Mouse (Mus musculus) forebrain, embryonic 14.5 days (tissue): ENCODE measurements around the gene Atp23. TPM values are rescaled to one million over a fixed set of nuclear protein-coding genes. Genes with fewer than 3 reads are reported as not detected.

ENCODE experiments used
- ATAC-seq: fragments of 200-750 bp; cut with Nextera tagmentation; 2 replicates; pipeline ENCODE4 v1.8.0; 2017; ENCODE audit warnings: mild to moderate bottlenecking, moderate library complexity
- DNase-seq: peaks from one replicate; pipeline ENCODE4 v3.0.0-alpha.2; 2015; ENCODE audit warnings: low spot score
- H3K27ac ChIP-seq: fragments of 300-500 bp; sonication (generic); 2 replicates; pipeline ENCODE4 v1.5.1; 2014; ENCODE audit warnings: low read depth, mild to moderate bottlenecking, control low read depth, low read length, moderate library complexity
- H3K27me3 ChIP-seq: fragments of 300-500 bp; sonication (generic); replicated peaks from 2 replicates; pipeline ENCODE4 v1.6.1; 2014; ENCODE audit warnings: low read length, control low read depth, mixed read lengths; ENCODE audit not compliant: control insufficient read depth, insufficient read depth
- H3K36me3 ChIP-seq: fragments of 300-500 bp; sonication (generic); 2 replicates; pipeline ENCODE4 v1.6.1; 2014; ENCODE audit warnings: low read length, control low read depth; ENCODE audit not compliant: control insufficient read depth, insufficient read depth
- H3K4me1 ChIP-seq: fragments of 300-500 bp; sonication (generic); 2 replicates; pipeline ENCODE4 v1.6.1; 2014; ENCODE audit warnings: antibody characterized with exemption, low read length, control low read depth; ENCODE audit not compliant: control insufficient read depth, insufficient read depth
- H3K4me2 ChIP-seq: fragments of 300-500 bp; sonication (generic); 2 replicates; pipeline ENCODE4 v1.6.1; 2014; ENCODE audit warnings: mild to moderate bottlenecking, control low read depth, low read length
- H3K4me3 ChIP-seq: fragments of 300-500 bp; sonication (generic); 2 replicates; pipeline ENCODE4 v1.5.1; 2014; ENCODE audit warnings: low read depth, low read length, control low read depth
- H3K9ac ChIP-seq: fragments of 300-500 bp; sonication (generic); 2 replicates; pipeline ENCODE4 v1.6.1; 2014; ENCODE audit warnings: mild to moderate bottlenecking, low read length, control low read depth, moderate library complexity
- H3K9me3 ChIP-seq: fragments of 300-500 bp; sonication (generic); replicated peaks from 2 replicates; pipeline ENCODE4 v1.6.1; 2016; ENCODE audit warnings: low read length, control low read depth, mixed read lengths; ENCODE audit not compliant: control insufficient read depth
- WGBS: fragments of 180-500 bp; shearing (Covaris S2); extraction: QIAGEN DNeasy Blood & Tissue Kit; methylation state at CpG from one replicate; pipeline ENCODE4 v1.1.7; 2014; 5-methylcytosine and 5-hydroxymethylcytosine counted together
- polyA plus RNA-seq: library from polyadenylated mRNA; unstranded; fragments of >200 nt; fragmentation: Nextera tagmentation; extraction: Ambion mirVana; gene quantifications from 2 replicates; pipeline ENCODE4 v1.2.1, GENCODE M21; 2014

The Atp23 gene
- polyA plus RNA-seq, 1 experiment from 2014 or later: 10.0 TPM

GRCm38 (mm10) chr10:126895891-126896290, 5.3 kb downstream of the Atp23 start:
- Histone ChIP-seq H3K9me3 (no peaks in the 10 kb centered on the region), H3K36me3 (peaks cover 21% of the 10 kb centered on the region), H3K27ac (no peak overlapping the region), H3K27me3 (no peaks in the 10 kb centered on the region), H3K9ac (no peak overlapping the region), H3K4me1 (no peaks in the 10 kb centered on the region; the same call in 1 of the 2 replicates), H3K4me3 (no peak overlapping the region), H3K4me2 (no peak overlapping the region)
- DNase-seq (no peak), ATAC-seq (no peak)
- WGBS: 53% methylated on average over 6 of the region's 6 CpGs

- no peaks in the 10 kb centered on the region for H3K9me3 ChIP-seq
- no peak overlapping the region for H3K4me3 ChIP-seq
- WGBS: 96% methylated on average over 15 of the region's 15 CpGs
- no peak overlapping the region for H3K27ac ChIP-seq
- ATAC-seq: no peak
- H3K9ac ChIP-seq: no peak overlapping the region
- no peaks in the 10 kb centered on the region for H3K27me3 ChIP-seq
- no peak overlapping the region for H3K4me2 ChIP-seq
- peaks cover 39% of the 10 kb centered on the region for H3K36me3 ChIP-seq
- H3K4me1 ChIP-seq: no peaks in the 10 kb centered on the region
- DNase-seq: no peak
Measured at GRCm38 (mm10) chr10:126894061-126894460, 7.1 kb downstream of the Atp23 start.

GRCm38 (mm10) chr10:126893145-126893544, 8.0 kb downstream of the Atp23 start:
- WGBS: 96% methylated on average over 7 of the region's 7 CpGs
- H3K27ac ChIP-seq: no peak overlapping the region
- H3K9ac ChIP-seq: no peak overlapping the region
- H3K27me3 ChIP-seq: no peaks in the 10 kb centered on the region
- no peaks in the 10 kb centered on the region for H3K9me3 ChIP-seq
- no peak overlapping the region for H3K4me2 ChIP-seq
- H3K4me1 ChIP-seq: no peaks in the 10 kb centered on the region
- ATAC-seq (no peak), DNase-seq (no peak)
- H3K4me3 ChIP-seq: no peak overlapping the region
- H3K36me3 ChIP-seq: peaks cover 44% of the 10 kb centered on the region

GRCm38 (mm10) chr10:126873755-126874154, 27.4 kb downstream of the Atp23 start:
- Histone ChIP-seq H3K4me1 (no peaks in the 10 kb centered on the region), H3K27ac (no peak overlapping the region), H3K4me3 (no peak overlapping the region), H3K4me2 (no peak overlapping the region), H3K9me3 (no peaks in the 10 kb centered on the region), H3K9ac (no peak overlapping the region), H3K27me3 (no peaks in the 10 kb centered on the region), H3K36me3 (no peaks in the 10 kb centered on the region)
- DNase-seq: no peak
- WGBS: 91% methylated on average over 3 of the region's 3 CpGs
- no peak for ATAC-seq

GRCm38 (mm10) chr10:126872256-126872655, 28.9 kb downstream of the Atp23 start:
- H3K9me3 ChIP-seq: no peaks in the 10 kb centered on the region
- no peak overlapping the region for H3K9ac ChIP-seq
- no peaks in the 10 kb centered on the region for H3K27me3 ChIP-seq
- no peaks in the 10 kb centered on the region for H3K4me1 ChIP-seq
- WGBS: 67% methylated on average over 5 of the region's 5 CpGs
- H3K4me2 ChIP-seq: no peak overlapping the region
- H3K36me3 ChIP-seq: no peaks in the 10 kb centered on the region
- no peak for DNase-seq
- no peak for ATAC-seq
- H3K27ac ChIP-seq: no peak overlapping the region
- H3K4me3 ChIP-seq: no peak overlapping the region

GRCm38 (mm10) chr10:126869372-126870318, 31.5 kb downstream of the Atp23 start:
- Histone ChIP-seq H3K9ac (no peak overlapping the region), H3K4me2 (peak overlapping the region; percentile 32), H3K27ac (no peak overlapping the region), H3K9me3 (no peaks in the 10 kb centered on the region), H3K27me3 (no peaks in the 10 kb centered on the region), H3K36me3 (no peaks in the 10 kb centered on the region), H3K4me1 (peaks cover 3% of the 10 kb centered on the region; the same call in 1 of the 2 replicates), H3K4me3 (no peak overlapping the region)
- ATAC-seq (peak; percentile 70), DNase-seq (peak; percentile 82)
- 27% methylated on average over 23 of the region's 23 CpGs for WGBS

- Histone ChIP-seq H3K27me3 (no peaks in the 10 kb centered on the region), H3K4me1 (peaks cover 3% of the 10 kb centered on the region; the same call in 1 of the 2 replicates), H3K9me3 (no peaks in the 10 kb centered on the region), H3K4me2 (no peak overlapping the region), H3K9ac (no peak overlapping the region), H3K36me3 (no peaks in the 10 kb centered on the region), H3K27ac (no peak overlapping the region), H3K4me3 (no peak overlapping the region)
- DNase-seq: no peak
- 93% methylated on average over 8 of the region's 8 CpGs for WGBS
- no peak for ATAC-seq
Measured at GRCm38 (mm10) chr10:126865284-126865683, 35.9 kb downstream of the Atp23 start.

- Histone ChIP-seq H3K4me1 (peaks cover 3% of the 10 kb centered on the region; the same call in 1 of the 2 replicates), H3K4me3 (no peak overlapping the region), H3K27ac (no peak overlapping the region), H3K4me2 (no peak overlapping the region), H3K9me3 (no peaks in the 10 kb centered on the region), H3K27me3 (no peaks in the 10 kb centered on the region), H3K9ac (no peak overlapping the region), H3K36me3 (no peaks in the 10 kb centered on the region)
- peak; percentile 37 for DNase-seq
- 74% methylated on average over 12 of the region's 12 CpGs for WGBS
- ATAC-seq: no peak
Measured at GRCm38 (mm10) chr10:126862193-126862592, 39.0 kb downstream of the Atp23 start.

GRCm38 (mm10) chr10:126853286-126853685, 47.9 kb downstream of the Atp23 start:
- Histone ChIP-seq H3K27me3 (no peaks in the 10 kb centered on the region), H3K27ac (no peak overlapping the region), H3K36me3 (no peaks in the 10 kb centered on the region), H3K9ac (no peak overlapping the region), H3K4me2 (no peak overlapping the region), H3K4me1 (no peaks in the 10 kb centered on the region), H3K4me3 (no peak overlapping the region), H3K9me3 (no peaks in the 10 kb centered on the region)
- 82% methylated on average over 10 of the region's 10 CpGs for WGBS
- no peak for ATAC-seq
- no peak for DNase-seq
